ENCODE assay signal across 8 mouse cellular contexts in the genomic region with DNA sequence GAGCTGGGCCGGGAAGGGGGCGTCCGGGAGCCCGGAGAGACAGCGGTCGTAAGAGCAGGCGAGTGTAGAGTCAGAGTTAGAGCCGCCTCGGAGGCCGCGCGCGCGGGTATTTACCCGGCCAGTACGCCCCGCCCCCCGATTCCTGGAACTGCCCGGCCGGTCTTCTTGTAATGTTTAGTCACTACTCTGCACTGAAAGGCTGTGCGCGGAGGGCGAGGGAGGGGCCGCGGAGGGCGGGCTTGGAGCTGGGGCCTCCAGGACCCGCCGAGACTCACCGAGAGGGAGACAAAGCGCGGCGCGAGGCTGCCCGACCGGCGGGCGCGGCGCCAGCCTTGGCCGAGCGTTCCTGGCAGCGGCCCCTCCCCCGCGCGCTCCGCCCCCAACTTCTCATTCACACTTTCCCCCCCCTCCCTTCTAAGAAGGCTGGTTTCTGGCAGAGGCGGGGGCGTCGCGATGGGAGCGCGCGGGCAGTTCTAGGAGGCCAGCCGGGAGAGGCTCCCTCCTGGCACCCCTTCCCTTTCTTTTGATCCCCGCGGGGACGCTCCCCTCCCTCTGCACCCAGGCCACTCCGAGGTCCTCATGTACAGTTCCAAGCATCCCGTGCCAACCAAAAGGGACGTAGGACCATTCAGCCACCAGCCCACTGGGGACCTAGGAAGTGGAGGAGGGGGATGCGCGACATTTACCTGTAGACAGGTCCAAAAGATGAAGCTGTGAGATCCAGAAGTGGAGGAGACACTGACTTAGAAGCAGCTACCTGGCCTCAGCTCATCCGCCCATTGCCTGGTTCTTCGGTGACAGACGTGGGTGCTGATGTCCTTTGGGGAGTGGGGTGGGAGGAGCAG. TPM values are rescaled to one million over a fixed set of nuclear protein-coding genes. Genes with fewer than 3 reads are reported as not detected.
DNase-seq lines count a peak whose midpoint lies in the region; ATAC-seq lines count a peak whose summit lies in the region.

No protein-coding gene starts in this region.

- WGBS in hindbrain, embryonic 10.5 days, result under 1% methylated on average over 65 of the region's 65 CpGs
- WGBS in lung, embryonic 16.5 days, result under 1% methylated on average over 39 of the region's 65 CpGs

- peak overlapping the region; percentile 65 for H3K4me3 ChIP-seq in hindbrain, embryonic 10.5 days
- peak overlapping the region; percentile 85 for H3K4me3 ChIP-seq in lung, embryonic 16.5 days (ENCODE audit: low read length)

- DNase-seq in Muller cell, postnatal 12 days (ENCODE audit: inconsistent ontology term), result peak; percentile 100
- DNase-seq in cerebellum, adult 9-10 months, result peak; percentile 70
- peak; percentile 96 for DNase-seq in hindbrain, embryonic 10.5 days (ENCODE audit: low spot score)
- DNase-seq in layer of hippocampus, adult 9-11 months, result peak; percentile 96
- DNase-seq in ovary, postnatal 10 days (ENCODE audit: low spot score), result peak; percentile 94
- DNase-seq in thymus, postnatal 25 days, result peak; percentile 83

- peak overlapping the region; percentile 98 for H3K4me2 ChIP-seq in lung, embryonic 16.5 days (ENCODE audit: low read depth, low read length)

- peak overlapping the region; percentile 96 for H3K9ac ChIP-seq in lung, embryonic 16.5 days (ENCODE audit: low read length)

- peaks cover 76% of the 10 kb centered on the region for H3K27me3 ChIP-seq in hindbrain, embryonic 10.5 days (ENCODE audit: insufficient read depth, poor library complexity, severe bottlenecking)
- H3K27me3 ChIP-seq in lung, embryonic 16.5 days (ENCODE audit: control insufficient read depth, insufficient read depth, low read depth, low read length), result peaks cover 4% of the 10 kb centered on the region; the same call in 1 of the 2 replicates

- H3K36me3 ChIP-seq in hindbrain, embryonic 10.5 days, result peaks cover 18% of the 10 kb centered on the region
- H3K36me3 ChIP-seq in lung, embryonic 16.5 days (ENCODE audit: control insufficient read depth, insufficient read depth, low read length), result no peaks in the 10 kb centered on the region

- peak overlapping the region; percentile 95 for H3K27ac ChIP-seq in hindbrain, embryonic 10.5 days
- peak overlapping the region; percentile 98 for H3K27ac ChIP-seq in lung, embryonic 16.5 days (ENCODE audit: low read length)

- peaks cover 96% of the 10 kb centered on the region for H3K4me1 ChIP-seq in hindbrain, embryonic 10.5 days (replicated peaks)
- peaks cover 46% of the 10 kb centered on the region for H3K4me1 ChIP-seq in lung, embryonic 16.5 days (replicated peaks; ENCODE audit: control insufficient read depth, insufficient read depth, low read length)

- peak; percentile 24; the same call in 1 of the 2 replicates for ATAC-seq in frontal cortex, adult (ENCODE audit: low TSS enrichment)
- ATAC-seq in lung, embryonic 16.5 days (ENCODE audit: low read depth), result peak; percentile 96

- no peaks in the 10 kb centered on the region for H3K9me3 ChIP-seq in hindbrain, embryonic 10.5 days
- H3K9me3 ChIP-seq in lung, embryonic 16.5 days (ENCODE audit: control insufficient read depth, low read length), result no peaks in the 10 kb centered on the region

RNA-seq across cellular contexts. Expression of gene Socs3, which starts 0.5 kb away (rescaled TPM):
- polyA plus RNA-seq in hindbrain, embryonic 10.5 days (2016; fragmentation: Nextera tagmentation; extraction: Ambion mirVana), result 12.5 and 14.2 TPM in 2 replicates
- polyA plus RNA-seq in lung, embryonic 16.5 days (2015; fragmentation: Nextera tagmentation; extraction: Ambion mirVana), result 12.5 and 13.2 TPM in 2 replicates

RNA-seq across cellular contexts. Expression of gene Pgs1, which starts 16.8 kb away (rescaled TPM):
- polyA plus RNA-seq in hindbrain, embryonic 10.5 days (2016; fragmentation: Nextera tagmentation; extraction: Ambion mirVana), result 46.2 and 51.9 TPM in 2 replicates
- 41.8 and 44.8 TPM in 2 replicates for polyA plus RNA-seq in lung, embryonic 16.5 days (2015; fragmentation: Nextera tagmentation; extraction: Ambion mirVana)

Comparison
In these comparisons a context has a peak if more than half of its experiments do, and no peak if none do; other contexts are left out.
1. Peak in every context shown above with its lines: DNase-seq, ATAC-seq, H3K4me3 ChIP-seq and H3K27ac ChIP-seq.